Mouse (Mus musculus) hindbrain, embryonic 14.5 days (tissue): ENCODE results near the gene Sdc4. TPM values are rescaled to one million over a fixed set of nuclear protein-coding genes. Genes with fewer than 3 reads are reported as not detected.

Experiments
- ATAC-seq: fragments of 200-750 bp; cut with Nextera tagmentation; 2 replicates; pipeline ENCODE4 v1.8.0; 2017; ENCODE audit warnings: moderate number of reproducible peaks, mild to moderate bottlenecking, moderate TSS enrichment, moderate library complexity; ENCODE audit not compliant: low FRiP score
- DNase-seq: peaks from one replicate; pipeline ENCODE4 v3.0.0-alpha.2; 2015; ENCODE audit warnings: low spot score
- H3K27ac ChIP-seq: fragments of 300-500 bp; sonication (generic); 2 replicates; pipeline ENCODE4 v1.5.1; 2014; ENCODE audit warnings: mild to moderate bottlenecking, moderate library complexity
- H3K27me3 ChIP-seq: fragments of 300-500 bp; sonication (generic); 2 replicates; pipeline ENCODE4 v1.6.1; 2014; ENCODE audit warnings: mild to moderate bottlenecking, low read length, mixed read lengths; ENCODE audit not compliant: control insufficient read depth, insufficient read depth
- H3K36me3 ChIP-seq: fragments of 300-500 bp; sonication (generic); replicated peaks from 2 replicates; pipeline ENCODE4 v1.6.1; 2014; ENCODE audit not compliant: control insufficient read depth, insufficient read depth
- H3K4me1 ChIP-seq: fragments of 300-500 bp; sonication (generic); replicated peaks from 2 replicates; pipeline ENCODE4 v1.6.1; 2014; ENCODE audit warnings: antibody characterized with exemption, low read length, mixed read lengths; ENCODE audit not compliant: control insufficient read depth, insufficient read depth
- H3K4me2 ChIP-seq: fragments of 300-500 bp; sonication (generic); replicated peaks from 2 replicates; pipeline ENCODE4 v1.6.1; 2014; ENCODE audit warnings: mild to moderate bottlenecking, moderate library complexity
- H3K4me3 ChIP-seq: fragments of 300-500 bp; sonication (generic); replicated peaks from 2 replicates; pipeline ENCODE4 v1.5.1; 2014; ENCODE audit warnings: mild to moderate bottlenecking, low read length
- H3K9ac ChIP-seq: fragments of 300-500 bp; sonication (generic); 2 replicates; pipeline ENCODE4 v1.6.1; 2014
- H3K9me3 ChIP-seq: fragments of 300-500 bp; sonication (generic); 2 replicates; pipeline ENCODE4 v1.6.1; 2016; ENCODE audit warnings: low read length; ENCODE audit not compliant: control insufficient read depth
- WGBS: fragments of 180-500 bp; shearing (Covaris S2); extraction: QIAGEN DNeasy Blood & Tissue Kit; methylation state at CpG from one replicate; pipeline ENCODE4 v1.1.7; 2014; 5-methylcytosine and 5-hydroxymethylcytosine counted together
- polyA plus RNA-seq: library from polyadenylated mRNA; unstranded; fragments of >200 nt; fragmentation: Nextera tagmentation; extraction: Ambion mirVana; gene quantifications from 2 replicates; pipeline ENCODE4 v1.2.1, GENCODE M21; 2014

Gene Sdc4
- polyA plus RNA-seq, 1 experiment from 2014 or later: 9.3 TPM

- Histone ChIP-seq H3K27ac (no peak within 1 kb of the TSS), H3K27me3 (peaks cover 93% of the 10 kb centered on the region), H3K9me3 (no peaks in the 10 kb centered on the region), H3K9ac (no peak within 1 kb of the TSS), H3K4me1 (peaks cover 5% of the 10 kb centered on the region; the same call in 1 of the 2 replicates), H3K4me3 (no peak within 1 kb of the TSS; the same call in 1 of the 2 replicates), H3K36me3 (no peaks in the 10 kb centered on the region), H3K4me2 (no peak within 1 kb of the TSS; the same call in 1 of the 2 replicates)
- 4% methylated on average over 17 of the region's 17 CpGs for WGBS
- no peak for ATAC-seq
- peak; percentile 64 for DNase-seq
Observed at GRCm38 (mm10) chr2:164402906-164403305, 40.8 kb downstream of the Sdc4 start, which contains the start of gene Rbpjl. Gene Rbpjl (plus strand): TSS chr2:164403141.

- ATAC-seq: no peak
- H3K36me3 ChIP-seq: no peaks in the 10 kb centered on the region
- no peak overlapping the region for H3K4me3 ChIP-seq
- H3K27ac ChIP-seq: no peak overlapping the region
- no peak for DNase-seq
- no peak overlapping the region for H3K4me2 ChIP-seq
- no peak overlapping the region for H3K9ac ChIP-seq
- no peaks in the 10 kb centered on the region; the same call in 1 of the 2 replicates for H3K4me1 ChIP-seq
- H3K27me3 ChIP-seq: peaks cover 37% of the 10 kb centered on the region
- peaks cover 5% of the 10 kb centered on the region; the same call in 1 of the 2 replicates for H3K9me3 ChIP-seq
- 74% methylated on average over 12 of the region's 12 CpGs for WGBS
Observed at GRCm38 (mm10) chr2:164396911-164397310, 46.8 kb downstream of the Sdc4 start.

GRCm38 (mm10) chr2:164396076-164396475 is 47.6 kb downstream of the Sdc4 start:
- ATAC-seq (no peak), DNase-seq (no peak)
- Histone ChIP-seq H3K27me3 (peaks cover 29% of the 10 kb centered on the region), H3K9ac (no peak overlapping the region), H3K4me3 (no peak overlapping the region), H3K36me3 (no peaks in the 10 kb centered on the region), H3K4me2 (no peak overlapping the region), H3K9me3 (peaks cover 5% of the 10 kb centered on the region; the same call in 1 of the 2 replicates), H3K27ac (no peak overlapping the region), H3K4me1 (no peaks in the 10 kb centered on the region; the same call in 1 of the 2 replicates)
- 92% methylated on average over 7 of the region's 7 CpGs for WGBS

- H3K9ac ChIP-seq: no peak overlapping the region
- no peak for ATAC-seq
- no peak overlapping the region for H3K27ac ChIP-seq
- DNase-seq: no peak
- no peaks in the 10 kb centered on the region for H3K4me1 ChIP-seq
- no peaks in the 10 kb centered on the region for H3K36me3 ChIP-seq
- no peak overlapping the region for H3K4me3 ChIP-seq
- H3K27me3 ChIP-seq: 0 out of 2 replicates have a peak, but pooled peaks cover 16% of the 10 kb centered on the region
- H3K9me3 ChIP-seq: peaks cover 7% of the 10 kb centered on the region; the same call in 1 of the 2 replicates
- H3K4me2 ChIP-seq: no peak overlapping the region
- WGBS: 76% methylated on average over 29 of the region's 29 CpGs
Observed at GRCm38 (mm10) chr2:164393126-164393525, 50.6 kb downstream of the Sdc4 start.

- peak; percentile 89 for DNase-seq
- H3K27ac ChIP-seq: no peak overlapping the region
- H3K4me3 ChIP-seq: peak overlapping the region; percentile 40
- H3K27me3 ChIP-seq: peaks cover 28% of the 10 kb centered on the region; the same call in 1 of the 2 replicates
- ATAC-seq: peak; percentile 72
- H3K9ac ChIP-seq: peak overlapping the region; percentile 47
- under 1% methylated on average over 30 of the region's 30 CpGs for WGBS
- no peaks in the 10 kb centered on the region for H3K36me3 ChIP-seq
- 0 out of 2 replicates have a peak, but pooled peaks cover 3% of the 10 kb centered on the region for H3K9me3 ChIP-seq
- H3K4me1 ChIP-seq: peaks cover 8% of the 10 kb centered on the region
- peak overlapping the region; percentile 58 for H3K4me2 ChIP-seq
Observed at GRCm38 (mm10) chr2:164389499-164389898, 54.2 kb downstream of the Sdc4 start.

- peak within 1 kb of the TSS; percentile 47 for H3K9ac ChIP-seq
- under 1% methylated on average over 17 of the region's 17 CpGs for WGBS
- peak; percentile 68 for ATAC-seq
Observed at GRCm38 (mm10) chr2:164389020-164389419, 54.7 kb downstream of the Sdc4 start, which contains the start of gene Slpi. Gene Slpi (minus strand): TSS chr2:164389095.

GRCm38 (mm10) chr2:164386953-164387352 is 56.7 kb downstream of the Sdc4 start:
- ATAC-seq (no peak), DNase-seq (no peak)
- no peak overlapping the region for H3K9ac ChIP-seq
- WGBS: 18% methylated on average over 8 of the region's 8 CpGs
- H3K27ac ChIP-seq: no peak overlapping the region
- no peaks in the 10 kb centered on the region for H3K36me3 ChIP-seq
- H3K27me3 ChIP-seq: peaks cover 24% of the 10 kb centered on the region; the same call in 1 of the 2 replicates
- no peak overlapping the region for H3K4me3 ChIP-seq
- no peak overlapping the region for H3K4me2 ChIP-seq
- H3K4me1 ChIP-seq: peaks cover 8% of the 10 kb centered on the region
- 0 out of 2 replicates have a peak, but pooled peaks cover 3% of the 10 kb centered on the region for H3K9me3 ChIP-seq

More at GRCm38 (mm10) chr2:164389020-164389419, 54.7 kb downstream of the Sdc4 start, which contains the start of gene Slpi:
- peaks cover 28% of the 10 kb centered on the region; the same call in 1 of the 2 replicates for H3K27me3 ChIP-seq
- H3K36me3 ChIP-seq: no peaks in the 10 kb centered on the region
- H3K9me3 ChIP-seq: 0 out of 2 replicates have a peak, but pooled peaks cover 3% of the 10 kb centered on the region
- no peak for DNase-seq
- peak within 1 kb of the TSS; percentile 58 for H3K4me2 ChIP-seq
- peak within 1 kb of the TSS; percentile 40 for H3K4me3 ChIP-seq
- no peak within 1 kb of the TSS for H3K27ac ChIP-seq
- peaks cover 8% of the 10 kb centered on the region for H3K4me1 ChIP-seq

GRCm38 (mm10) chr2:164385927-164386763 is 57.5 kb downstream of the Sdc4 start:
- Histone ChIP-seq H3K27ac (no peak overlapping the region), H3K4me2 (peak overlapping the region; percentile 15; the same call in 1 of the 2 replicates), H3K4me3 (no peak overlapping the region), H3K9me3 (0 out of 2 replicates have a peak, but pooled peaks cover 3% of the 10 kb centered on the region), H3K27me3 (peaks cover 24% of the 10 kb centered on the region; the same call in 1 of the 2 replicates), H3K4me1 (peaks cover 8% of the 10 kb centered on the region), H3K36me3 (no peaks in the 10 kb centered on the region), H3K9ac (no peak overlapping the region)
- WGBS: 10% methylated on average over 18 of the region's 18 CpGs
- ATAC-seq (peak; percentile 76; the same call in 1 of the 2 replicates), DNase-seq (peak; percentile 64)
